Mouse (Mus musculus) thymus, postnatal 10 days (tissue): ENCODE measurements around the gene Nup107.
"Not testable (repeated sequence)": the region's sequence is repeated elsewhere in the genome, so short reads cannot be mapped to it uniquely, and the experiment has no call there.

Experiments
- DNase-seq, 2 experiments: peaks; one replicate each; pipeline ENCODE4 v3.0.0; 2021; ENCODE audit warnings: low spot score in 2 of 2

The Nup107 gene

GRCm38 (mm10) chr10:117751282-117751610, 41.3 kb downstream of the Nup107 start:
- no peak for DNase-seq

- DNase-seq, result no peak
These were observed 41.8 kb downstream of the Nup107 start for GRCm38 (mm10) chr10:117750529-117751281.

GRCm38 (mm10) chr10:117749787-117750343, 42.6 kb downstream of the Nup107 start:
- DNase-seq, result no peak

- DNase-seq, result no peak
These were observed 43.3 kb downstream of the Nup107 start for GRCm38 (mm10) chr10:117749050-117749686.

- no peak for DNase-seq
These were observed 44.0 kb downstream of the Nup107 start for GRCm38 (mm10) chr10:117748276-117749049.

- DNase-seq, result no peak
These were observed 44.8 kb downstream of the Nup107 start for GRCm38 (mm10) chr10:117747711-117748110.

GRCm38 (mm10) chr10:117746297-117746883, 46.1 kb downstream of the Nup107 start, which contains the start of gene Slc35e3:
Slc35e3 (minus strand) TSS chr10:117746365.
- DNase-seq, result peak; percentile 90 to 96

GRCm38 (mm10) chr10:117745570-117746296, 46.8 kb downstream of the Nup107 start:
- not testable (repeated sequence) for DNase-seq

GRCm38 (mm10) chr10:117743917-117744316, 48.6 kb downstream of the Nup107 start:
- DNase-seq, result no peak

GRCm38 (mm10) chr10:117743182-117743581, 49.3 kb downstream of the Nup107 start:
- no peak for DNase-seq

- DNase-seq, result no peak
These were observed 49.9 kb downstream of the Nup107 start for GRCm38 (mm10) chr10:117742618-117743017.

GRCm38 (mm10) chr10:117741698-117742475, 50.6 kb downstream of the Nup107 start:
- DNase-seq, result no peak

GRCm38 (mm10) chr10:117740921-117741320, 51.6 kb downstream of the Nup107 start:
- no peak for DNase-seq

- DNase-seq, result no peak
These were observed 52.3 kb downstream of the Nup107 start for GRCm38 (mm10) chr10:117740171-117740570.

GRCm38 (mm10) chr10:117739648-117739948, 52.9 kb downstream of the Nup107 start:
- DNase-seq, result no peak

GRCm38 (mm10) chr10:117738928-117739647, 53.4 kb downstream of the Nup107 start:
- DNase-seq, result no peak

- DNase-seq, result no peak
These were observed 54.2 kb downstream of the Nup107 start for GRCm38 (mm10) chr10:117738140-117738921.

- DNase-seq, result not testable (repeated sequence)
These were observed 55.0 kb downstream of the Nup107 start for GRCm38 (mm10) chr10:117737498-117737897.

GRCm38 (mm10) chr10:117737075-117737474, 55.4 kb downstream of the Nup107 start:
- DNase-seq, result no peak
